17 mouse cellular contexts compared by ENCODE assay signal in genomic region chr15:98887526-98887925, GRCm38 (mm10). TPM values are rescaled to one million over a fixed set of nuclear protein-coding genes. Genes with fewer than 3 reads are reported as not detected.
DNase-seq lines count a peak whose midpoint lies in the region; ATAC-seq lines count a peak whose summit lies in the region.
"Had no signal": no experiment of that assay in that cellular context is flagged by ENCODE, and none has a peak within 500 bp of the region (broad histone marks: within the 10 kb centered on the region; RNA-seq: fewer than 3 reads in every experiment).

No protein-coding gene starts in this region.

- H3K4me3 ChIP-seq in embryonic facial prominence, embryonic 12.5 days: no peak overlapping the region
- H3K4me3 ChIP-seq in embryonic facial prominence, embryonic 10.5 days: no peak overlapping the region
- H3K4me3 ChIP-seq in limb, embryonic 13.5 days: no peak overlapping the region
- H3K4me3 ChIP-seq in limb, embryonic 10.5 days: no peak overlapping the region
- H3K4me3 ChIP-seq in limb, embryonic 15.5 days: no peak overlapping the region
- H3K4me3 ChIP-seq: embryonic facial prominence, embryonic 13.5 days; forebrain, embryonic 13.5 days; forebrain, embryonic 15.5 days had no signal

- H3K9me3 ChIP-seq in embryonic facial prominence, embryonic 12.5 days: no peaks in the 10 kb centered on the region
- H3K9me3 ChIP-seq in embryonic facial prominence, embryonic 10.5 days: no peaks in the 10 kb centered on the region
- no peaks in the 10 kb centered on the region for H3K9me3 ChIP-seq in limb, embryonic 13.5 days
- no peaks in the 10 kb centered on the region for H3K9me3 ChIP-seq in limb, embryonic 10.5 days (replicated peaks)
- H3K9me3 ChIP-seq in limb, embryonic 15.5 days: no peaks in the 10 kb centered on the region
- H3K9me3 ChIP-seq: embryonic facial prominence, embryonic 13.5 days; forebrain, embryonic 13.5 days; forebrain, embryonic 15.5 days had no signal

- no peak overlapping the region for H3K4me2 ChIP-seq in embryonic facial prominence, embryonic 12.5 days (replicated peaks)
- no peak overlapping the region for H3K4me2 ChIP-seq in limb, embryonic 13.5 days (replicated peaks)
- H3K4me2 ChIP-seq in limb, embryonic 15.5 days: no peak overlapping the region
- H3K4me2 ChIP-seq: embryonic facial prominence, embryonic 13.5 days; forebrain, embryonic 13.5 days; forebrain, embryonic 15.5 days had no signal

- DNase-seq in embryonic facial prominence, embryonic 10.5 days (ENCODE audit: low spot score): no peak
- no peak for DNase-seq in limb, embryonic 10.5 days (ENCODE audit: low spot score)
- DNase-seq in layer of hippocampus, adult 9-11 months: no peak
- no peak for DNase-seq in urinary bladder, adult 2 months (ENCODE audit: low spot score)
- DNase-seq: adrenal gland, adult 2 months; adrenal gland, postnatal 10 days; adrenal gland, postnatal 25 days; cerebellum, adult 11 months; cerebellum, adult 18-20 months; cerebellum, adult 9-10 months; embryo, embryonic 11 days had no signal

- no peak overlapping the region for H3K9ac ChIP-seq in embryonic facial prominence, embryonic 12.5 days
- H3K9ac ChIP-seq in limb, embryonic 13.5 days: no peak overlapping the region
- H3K9ac ChIP-seq in limb, embryonic 15.5 days: no peak overlapping the region
- H3K9ac ChIP-seq: embryonic facial prominence, embryonic 13.5 days; forebrain, embryonic 13.5 days; forebrain, embryonic 15.5 days had no signal

- ATAC-seq in embryonic facial prominence, embryonic 12.5 days (ENCODE audit: insufficient number of reproducible peaks, insufficient read depth, low FRiP score, low TSS enrichment): no peak
- no peak for ATAC-seq in limb, embryonic 13.5 days (ENCODE audit: low FRiP score, low read depth)
- ATAC-seq in limb, embryonic 15.5 days (ENCODE audit: insufficient number of reproducible peaks, low FRiP score, low TSS enrichment, low read depth): no peak
- ATAC-seq: forebrain, embryonic 13.5 days; forebrain, embryonic 15.5 days had no signal

- no peaks in the 10 kb centered on the region for H3K36me3 ChIP-seq in embryonic facial prominence, embryonic 12.5 days
- H3K36me3 ChIP-seq in embryonic facial prominence, embryonic 10.5 days (replicated peaks): no peaks in the 10 kb centered on the region
- no peaks in the 10 kb centered on the region for H3K36me3 ChIP-seq in limb, embryonic 13.5 days
- H3K36me3 ChIP-seq in limb, embryonic 10.5 days: no peaks in the 10 kb centered on the region
- H3K36me3 ChIP-seq in limb, embryonic 15.5 days: no peaks in the 10 kb centered on the region
- H3K36me3 ChIP-seq: embryonic facial prominence, embryonic 13.5 days; forebrain, embryonic 15.5 days had no signal

- 79% methylated on average over 7 of the region's 7 CpGs for WGBS in embryonic facial prominence, embryonic 12.5 days
- WGBS in embryonic facial prominence, embryonic 10.5 days: 84% methylated on average over 7 of the region's 7 CpGs
- 84% methylated on average over 7 of the region's 7 CpGs for WGBS in limb, embryonic 13.5 days
- 81% methylated on average over 7 of the region's 7 CpGs for WGBS in limb, embryonic 10.5 days
- WGBS in limb, embryonic 15.5 days: 71% methylated on average over 7 of the region's 7 CpGs

- peaks cover 17% of the 10 kb centered on the region for H3K27me3 ChIP-seq in embryonic facial prominence, embryonic 12.5 days
- H3K27me3 ChIP-seq in embryonic facial prominence, embryonic 10.5 days (replicated peaks; ENCODE audit: low read depth, poor library complexity, severe bottlenecking): peaks cover 27% of the 10 kb centered on the region
- H3K27me3 ChIP-seq in limb, embryonic 13.5 days: peaks cover 25% of the 10 kb centered on the region
- peaks cover 21% of the 10 kb centered on the region for H3K27me3 ChIP-seq in limb, embryonic 10.5 days (ENCODE audit: low read depth, poor library complexity, severe bottlenecking)
- peaks cover 10% of the 10 kb centered on the region for H3K27me3 ChIP-seq in limb, embryonic 15.5 days

- peak overlapping the region; percentile 43; the same call in 1 of the 2 replicates for H3K27ac ChIP-seq in embryonic facial prominence, embryonic 12.5 days
- no peak overlapping the region for H3K27ac ChIP-seq in embryonic facial prominence, embryonic 10.5 days (replicated peaks)
- H3K27ac ChIP-seq in limb, embryonic 13.5 days: peak overlapping the region; percentile 52; the same call in 1 of the 2 replicates
- no peak overlapping the region for H3K27ac ChIP-seq in limb, embryonic 10.5 days
- H3K27ac ChIP-seq in limb, embryonic 15.5 days: 0 out of 2 replicates have a peak overlapping the region, but pooled peaks have one; percentile 38
- H3K27ac ChIP-seq: embryonic facial prominence, embryonic 13.5 days; forebrain, embryonic 13.5 days; forebrain, embryonic 15.5 days had no signal

- H3K4me1 ChIP-seq in embryonic facial prominence, embryonic 12.5 days: peaks cover 3% of the 10 kb centered on the region; the same call in 1 of the 2 replicates
- peaks cover 7% of the 10 kb centered on the region; the same call in 1 of the 2 replicates for H3K4me1 ChIP-seq in embryonic facial prominence, embryonic 10.5 days
- no peaks in the 10 kb centered on the region for H3K4me1 ChIP-seq in limb, embryonic 13.5 days
- peaks cover 8% of the 10 kb centered on the region for H3K4me1 ChIP-seq in limb, embryonic 10.5 days
- peaks cover 4% of the 10 kb centered on the region for H3K4me1 ChIP-seq in limb, embryonic 15.5 days
- H3K4me1 ChIP-seq: embryonic facial prominence, embryonic 13.5 days; forebrain, embryonic 13.5 days had no signal

RNA-seq across cellular contexts. Expression of gene Rhebl1, which starts 6.8 kb away (rescaled TPM):
- polyA plus RNA-seq in embryonic facial prominence, embryonic 12.5 days (2016; fragmentation: Nextera tagmentation; extraction: Ambion mirVana): 19.3 and 20.7 TPM in 2 replicates
- 29.2 and 29.5 TPM in 2 replicates for polyA plus RNA-seq in embryonic facial prominence, embryonic 10.5 days (2016; fragmentation: Nextera tagmentation; extraction: Ambion mirVana)
- 18.4 and 20.1 TPM in 2 replicates for polyA plus RNA-seq in limb, embryonic 13.5 days (2015; fragmentation: Nextera tagmentation; extraction: Ambion mirVana)
- 27.9 and 34.3 TPM in 2 replicates for polyA plus RNA-seq in limb, embryonic 10.5 days (2016; fragmentation: Nextera tagmentation; extraction: Ambion mirVana)
- 14.1 and 14.2 TPM in 2 replicates for polyA plus RNA-seq in limb, embryonic 15.5 days (2015; fragmentation: Nextera tagmentation; extraction: Ambion mirVana)
- 10.2 and 12.4 TPM in 2 replicates for polyA plus RNA-seq in urinary bladder, adult 2 months (2012; rRNA removed)

RNA-seq across cellular contexts. Expression of gene Dhh, which starts 10.8 kb away (rescaled TPM):
- polyA plus RNA-seq in embryonic facial prominence, embryonic 12.5 days (2016; fragmentation: Nextera tagmentation; extraction: Ambion mirVana): 0.67 and 1.2 TPM in 2 replicates
- polyA plus RNA-seq in embryonic facial prominence, embryonic 10.5 days (2016; fragmentation: Nextera tagmentation; extraction: Ambion mirVana): 0.31 and 0.34 TPM in 2 replicates
- 0.59 and 0.80 TPM in 2 replicates for polyA plus RNA-seq in limb, embryonic 13.5 days (2015; fragmentation: Nextera tagmentation; extraction: Ambion mirVana)
- 0.40 and 0.46 TPM in 2 replicates for polyA plus RNA-seq in limb, embryonic 10.5 days (2016; fragmentation: Nextera tagmentation; extraction: Ambion mirVana)
- 1.8 and 2.7 TPM in 2 replicates for polyA plus RNA-seq in limb, embryonic 15.5 days (2015; fragmentation: Nextera tagmentation; extraction: Ambion mirVana)
- 1.7 and 1.9 TPM in 2 replicates for polyA plus RNA-seq in urinary bladder, adult 2 months (2012; rRNA removed)

RNA-seq across cellular contexts. Expression of gene Kmt2d, which starts 16.5 kb away (rescaled TPM):
- polyA plus RNA-seq in embryonic facial prominence, embryonic 12.5 days (2016; fragmentation: Nextera tagmentation; extraction: Ambion mirVana): 12.9 and 14.2 TPM in 2 replicates
- polyA plus RNA-seq in embryonic facial prominence, embryonic 10.5 days (2016; fragmentation: Nextera tagmentation; extraction: Ambion mirVana): 12.1 and 12.7 TPM in 2 replicates
- 14.7 and 14.9 TPM in 2 replicates for polyA plus RNA-seq in limb, embryonic 13.5 days (2015; fragmentation: Nextera tagmentation; extraction: Ambion mirVana)
- polyA plus RNA-seq in limb, embryonic 10.5 days (2016; fragmentation: Nextera tagmentation; extraction: Ambion mirVana): 12.6 and 13.6 TPM in 2 replicates
- 11.8 and 13.7 TPM in 2 replicates for polyA plus RNA-seq in limb, embryonic 15.5 days (2015; fragmentation: Nextera tagmentation; extraction: Ambion mirVana)
- polyA plus RNA-seq in urinary bladder, adult 2 months (2012; rRNA removed): 25.7 and 39.0 TPM in 2 replicates

RNA-seq across cellular contexts. Expression of gene Lmbr1l, which starts 30.5 kb away (rescaled TPM):
- 21.5 and 26.4 TPM in 2 replicates for polyA plus RNA-seq in embryonic facial prominence, embryonic 12.5 days (2016; fragmentation: Nextera tagmentation; extraction: Ambion mirVana)
- 23.4 and 26.9 TPM in 2 replicates for polyA plus RNA-seq in embryonic facial prominence, embryonic 10.5 days (2016; fragmentation: Nextera tagmentation; extraction: Ambion mirVana)
- polyA plus RNA-seq in limb, embryonic 13.5 days (2015; fragmentation: Nextera tagmentation; extraction: Ambion mirVana): 22.5 and 26.1 TPM in 2 replicates
- polyA plus RNA-seq in limb, embryonic 10.5 days (2016; fragmentation: Nextera tagmentation; extraction: Ambion mirVana): 23.9 and 28.3 TPM in 2 replicates
- 19.7 and 21.8 TPM in 2 replicates for polyA plus RNA-seq in limb, embryonic 15.5 days (2015; fragmentation: Nextera tagmentation; extraction: Ambion mirVana)
- polyA plus RNA-seq in urinary bladder, adult 2 months (2012; rRNA removed): 32.8 and 43.4 TPM in 2 replicates

RNA-seq across cellular contexts. Expression of gene Tuba1b, which starts 46.8 kb away (rescaled TPM):
- 1,598 and 1,609 TPM in 2 replicates for polyA plus RNA-seq in embryonic facial prominence, embryonic 12.5 days (2016; fragmentation: Nextera tagmentation; extraction: Ambion mirVana)
- polyA plus RNA-seq in embryonic facial prominence, embryonic 10.5 days (2016; fragmentation: Nextera tagmentation; extraction: Ambion mirVana): 2,343 and 2,408 TPM in 2 replicates
- 1,632 and 1,683 TPM in 2 replicates for polyA plus RNA-seq in limb, embryonic 13.5 days (2015; fragmentation: Nextera tagmentation; extraction: Ambion mirVana)
- polyA plus RNA-seq in limb, embryonic 10.5 days (2016; fragmentation: Nextera tagmentation; extraction: Ambion mirVana): 2,301 and 2,452 TPM in 2 replicates
- polyA plus RNA-seq in limb, embryonic 15.5 days (2015; fragmentation: Nextera tagmentation; extraction: Ambion mirVana): 1,374 and 1,490 TPM in 2 replicates
- 677 and 758 TPM in 2 replicates for polyA plus RNA-seq in urinary bladder, adult 2 months (2012; rRNA removed)

Comparison
In these comparisons a context has a peak if more than half of its experiments do, and no peak if none do; other contexts are left out.
1. H3K27ac ChIP-seq: peak in embryonic facial prominence, embryonic 12.5 days (single experiment), limb, embryonic 13.5 days (single experiment) and limb, embryonic 15.5 days (single experiment); none in embryonic facial prominence, embryonic 10.5 days (single experiment) and limb, embryonic 10.5 days (single experiment).